Mouse (Mus musculus) midbrain, embryonic 13.5 days (tissue): ENCODE data around the gene Ltbp1. TPM values are rescaled to one million over a fixed set of nuclear protein-coding genes. Genes with fewer than 3 reads are reported as not detected.

ENCODE experiments used
- ATAC-seq: fragments of 200-750 bp; cut with Nextera tagmentation; 2 replicates; pipeline ENCODE4 v1.8.0; 2017; ENCODE audit warnings: mild to moderate bottlenecking, moderate TSS enrichment, moderate library complexity
- H3K27ac ChIP-seq: fragments of 300-500 bp; sonication (generic); 2 replicates; pipeline ENCODE4 v1.5.1; 2015; ENCODE audit warnings: inconsistent platforms, mild to moderate bottlenecking, moderate library complexity
- H3K27me3 ChIP-seq: fragments of 300-500 bp; sonication (generic); 2 replicates; pipeline ENCODE4 v1.6.1; 2015; ENCODE audit warnings: mild to moderate bottlenecking, inconsistent platforms
- H3K36me3 ChIP-seq: fragments of 300-500 bp; sonication (generic); 2 replicates; pipeline ENCODE4 v1.6.1; 2015; ENCODE audit warnings: mild to moderate bottlenecking, inconsistent platforms
- H3K4me1 ChIP-seq: fragments of 300-500 bp; sonication (generic); replicated peaks from 2 replicates; pipeline ENCODE4 v1.6.1; 2015; ENCODE audit warnings: inconsistent platforms
- H3K4me2 ChIP-seq: fragments of 300-500 bp; sonication (generic); replicated peaks from 2 replicates; pipeline ENCODE4 v1.6.1; 2015; ENCODE audit warnings: moderate library complexity, mild to moderate bottlenecking, inconsistent platforms
- H3K4me3 ChIP-seq: fragments of 300-500 bp; sonication (generic); replicated peaks from 2 replicates; pipeline ENCODE4 v1.5.1; 2015; ENCODE audit warnings: mild to moderate bottlenecking, inconsistent platforms
- H3K9ac ChIP-seq: fragments of 300-500 bp; sonication (generic); replicated peaks from 2 replicates; pipeline ENCODE4 v1.6.1; 2015; ENCODE audit warnings: mild to moderate bottlenecking, inconsistent platforms
- H3K9me3 ChIP-seq: fragments of 300-500 bp; sonication (generic); 2 replicates; pipeline ENCODE4 v1.6.1; 2016; ENCODE audit warnings: mild to moderate bottlenecking, inconsistent platforms
- WGBS: fragments of 180-500 bp; shearing (Covaris S2); methylation state at CpG from one replicate; pipeline ENCODE4 v1.1.7; 2015; 5-methylcytosine and 5-hydroxymethylcytosine counted together
- polyA plus RNA-seq: library from polyadenylated mRNA; unstranded; fragments of >200 nt; fragmentation: Nextera tagmentation; extraction: Ambion mirVana; gene quantifications from 2 replicates; pipeline ENCODE4 v1.2.1, GENCODE M21; 2015

The Ltbp1 gene
- polyA plus RNA-seq, 1 experiment from 2014 or later = 2.7 TPM

- WGBS = 71% methylated on average over 7 of the region's 7 CpGs
- Histone ChIP-seq H3K4me3 (no peak overlapping the region), H3K27ac (no peak overlapping the region), H3K27me3 (no peaks in the 10 kb centered on the region), H3K36me3 (no peaks in the 10 kb centered on the region), H3K4me1 (peaks cover 8% of the 10 kb centered on the region; the same call in 1 of the 2 replicates), H3K9ac (no peak overlapping the region), H3K9me3 (no peaks in the 10 kb centered on the region), H3K4me2 (no peak overlapping the region)
- ATAC-seq = no peak
These were observed 91.4 kb downstream of the Ltbp1 start for GRCm38 (mm10) chr17:75096727-75097126.

GRCm38 (mm10) chr17:75097367-75097766 lies 92.0 kb downstream of the Ltbp1 start:
- no peak overlapping the region for H3K27ac ChIP-seq
- no peaks in the 10 kb centered on the region for H3K27me3 ChIP-seq
- H3K9me3 ChIP-seq = no peaks in the 10 kb centered on the region
- no peak for ATAC-seq
- no peak overlapping the region for H3K9ac ChIP-seq
- no peak overlapping the region for H3K4me2 ChIP-seq
- H3K4me3 ChIP-seq = no peak overlapping the region
- no peaks in the 10 kb centered on the region for H3K36me3 ChIP-seq
- WGBS = 27% methylated on average over 3 of the region's 3 CpGs
- H3K4me1 ChIP-seq = peaks cover 8% of the 10 kb centered on the region; the same call in 1 of the 2 replicates

GRCm38 (mm10) chr17:75101215-75101614 lies 95.8 kb downstream of the Ltbp1 start:
- no peak overlapping the region for H3K4me3 ChIP-seq
- H3K27ac ChIP-seq = no peak overlapping the region
- no peaks in the 10 kb centered on the region for H3K9me3 ChIP-seq
- peaks cover 8% of the 10 kb centered on the region; the same call in 1 of the 2 replicates for H3K4me1 ChIP-seq
- H3K4me2 ChIP-seq = no peak overlapping the region
- ATAC-seq = no peak
- no peak overlapping the region for H3K9ac ChIP-seq
- WGBS = 64% methylated on average over 4 of the region's 4 CpGs
- H3K36me3 ChIP-seq = no peaks in the 10 kb centered on the region
- H3K27me3 ChIP-seq = no peaks in the 10 kb centered on the region

- no peak overlapping the region for H3K27ac ChIP-seq
- H3K9ac ChIP-seq = no peak overlapping the region
- H3K27me3 ChIP-seq = no peaks in the 10 kb centered on the region
- H3K9me3 ChIP-seq = no peaks in the 10 kb centered on the region
- no peak overlapping the region for H3K4me3 ChIP-seq
- no peak for ATAC-seq
- no peaks in the 10 kb centered on the region for H3K36me3 ChIP-seq
- H3K4me2 ChIP-seq = no peak overlapping the region
- H3K4me1 ChIP-seq = peaks cover 5% of the 10 kb centered on the region; the same call in 1 of the 2 replicates
- WGBS = 93% methylated on average over 8 of the region's 8 CpGs
These were observed 96.6 kb downstream of the Ltbp1 start for GRCm38 (mm10) chr17:75101994-75102393.

GRCm38 (mm10) chr17:75107412-75107811 lies 102.0 kb downstream of the Ltbp1 start:
- WGBS = 70% methylated on average over 7 of the region's 7 CpGs
- H3K9me3 ChIP-seq = no peaks in the 10 kb centered on the region
- no peak overlapping the region for H3K27ac ChIP-seq
- H3K9ac ChIP-seq = no peak overlapping the region
- H3K36me3 ChIP-seq = no peaks in the 10 kb centered on the region
- no peaks in the 10 kb centered on the region for H3K4me1 ChIP-seq
- ATAC-seq = no peak
- H3K4me3 ChIP-seq = no peak overlapping the region
- H3K4me2 ChIP-seq = no peak overlapping the region
- H3K27me3 ChIP-seq = no peaks in the 10 kb centered on the region

GRCm38 (mm10) chr17:75107879-75108278 lies 102.5 kb downstream of the Ltbp1 start:
- Histone ChIP-seq H3K4me3 (no peak overlapping the region), H3K9me3 (no peaks in the 10 kb centered on the region), H3K4me1 (no peaks in the 10 kb centered on the region), H3K27me3 (no peaks in the 10 kb centered on the region), H3K27ac (no peak overlapping the region), H3K9ac (no peak overlapping the region), H3K4me2 (no peak overlapping the region), H3K36me3 (no peaks in the 10 kb centered on the region)
- ATAC-seq = no peak
- WGBS = 49% methylated on average over 5 of the region's 5 CpGs

- H3K9me3 ChIP-seq = no peaks in the 10 kb centered on the region
- H3K27me3 ChIP-seq = no peaks in the 10 kb centered on the region
- no peaks in the 10 kb centered on the region for H3K36me3 ChIP-seq
- H3K4me3 ChIP-seq = no peak overlapping the region
- H3K4me2 ChIP-seq = no peak overlapping the region
- no peak overlapping the region for H3K27ac ChIP-seq
- 79% methylated on average over 5 of the region's 5 CpGs for WGBS
- no peak overlapping the region for H3K9ac ChIP-seq
- H3K4me1 ChIP-seq = no peaks in the 10 kb centered on the region
- no peak for ATAC-seq
These were observed 103.8 kb downstream of the Ltbp1 start for GRCm38 (mm10) chr17:75109081-75109716.

- Histone ChIP-seq H3K4me3 (no peak overlapping the region), H3K9me3 (no peaks in the 10 kb centered on the region), H3K4me2 (no peak overlapping the region), H3K27me3 (no peaks in the 10 kb centered on the region), H3K36me3 (no peaks in the 10 kb centered on the region), H3K9ac (no peak overlapping the region), H3K4me1 (no peaks in the 10 kb centered on the region), H3K27ac (no peak overlapping the region)
- 94% methylated on average over 16 of the region's 16 CpGs for WGBS
- no peak for ATAC-seq
These were observed 105.2 kb downstream of the Ltbp1 start for GRCm38 (mm10) chr17:75110252-75111205.

GRCm38 (mm10) chr17:75115594-75115993 lies 110.2 kb downstream of the Ltbp1 start:
- no peak for ATAC-seq
- H3K4me2 ChIP-seq = no peak overlapping the region
- no peak overlapping the region for H3K4me3 ChIP-seq
- 80% methylated on average over 8 of the region's 8 CpGs for WGBS
- H3K4me1 ChIP-seq = no peaks in the 10 kb centered on the region
- H3K36me3 ChIP-seq = no peaks in the 10 kb centered on the region
- H3K27ac ChIP-seq = no peak overlapping the region
- H3K9me3 ChIP-seq = no peaks in the 10 kb centered on the region
- H3K9ac ChIP-seq = no peak overlapping the region
- no peaks in the 10 kb centered on the region for H3K27me3 ChIP-seq

- Histone ChIP-seq H3K9ac (no peak overlapping the region), H3K4me2 (no peak overlapping the region), H3K27me3 (no peaks in the 10 kb centered on the region), H3K9me3 (no peaks in the 10 kb centered on the region), H3K27ac (no peak overlapping the region), H3K4me1 (no peaks in the 10 kb centered on the region), H3K4me3 (no peak overlapping the region), H3K36me3 (no peaks in the 10 kb centered on the region)
- WGBS = 89% methylated on average over 3 of the region's 3 CpGs
- ATAC-seq = no peak
These were observed 113.5 kb downstream of the Ltbp1 start for GRCm38 (mm10) chr17:75118896-75119295.

- no peaks in the 10 kb centered on the region for H3K27me3 ChIP-seq
- WGBS = 75% methylated on average over 3 of the region's 3 CpGs
- H3K27ac ChIP-seq = no peak overlapping the region
- H3K9ac ChIP-seq = no peak overlapping the region
- no peaks in the 10 kb centered on the region for H3K9me3 ChIP-seq
- H3K4me3 ChIP-seq = no peak overlapping the region
- no peaks in the 10 kb centered on the region for H3K36me3 ChIP-seq
- H3K4me1 ChIP-seq = no peaks in the 10 kb centered on the region
- no peak for ATAC-seq
- no peak overlapping the region for H3K4me2 ChIP-seq
These were observed 114.1 kb downstream of the Ltbp1 start for GRCm38 (mm10) chr17:75119422-75119821.

- Histone ChIP-seq H3K4me2 (no peak overlapping the region), H3K4me1 (no peaks in the 10 kb centered on the region), H3K36me3 (no peaks in the 10 kb centered on the region), H3K27ac (no peak overlapping the region), H3K4me3 (no peak overlapping the region), H3K9me3 (no peaks in the 10 kb centered on the region), H3K27me3 (no peaks in the 10 kb centered on the region), H3K9ac (no peak overlapping the region)
- WGBS = 34% methylated on average over 6 of the region's 6 CpGs
- no peak for ATAC-seq
These were observed 114.7 kb downstream of the Ltbp1 start for GRCm38 (mm10) chr17:75120071-75120470.
